8 mouse cellular contexts compared by ENCODE assay signal in genomic region chr12:52006633-52006994, GRCm38 (mm10). TPM values are rescaled to one million over a fixed set of nuclear protein-coding genes. Genes with fewer than 3 reads are reported as not detected.
A peak's percentile ranks its signal among the peaks of the same experiment; 100 is the strongest.
DNase-seq lines count a peak whose midpoint lies in the region; ATAC-seq and TF ChIP-seq lines count a peak whose summit lies in the region.

No protein-coding gene starts in this region.

- DNase-seq in gastrocnemius, adult 2 months = no peak
- DNase-seq in gastrocnemius, postnatal 25 days = no peak
- no peak for DNase-seq in CH12.LX (ENCODE audit: extremely low read depth)
- DNase-seq in spleen, postnatal 10 days (ENCODE audit: low spot score in 2 of 2) = no peak
- DNase-seq in thymus, postnatal 14 days = no peak
- no peak for DNase-seq in spleen, adult 18-20 months

- peak overlapping the region; percentile 39; the same call in 1 of the 2 replicates for H3K9ac ChIP-seq in CH12.LX (ENCODE audit: insufficient read depth, low read depth)
- 0 out of 2 replicates have a peak overlapping the region, but pooled peaks have one; percentile 72 for H3K9ac ChIP-seq in forebrain, embryonic 15.5 days (replicated peaks)
- H3K9ac ChIP-seq in liver, embryonic 16.5 days (ENCODE audit: low read depth, low read length) = peak overlapping the region; percentile 75

- dilution Hi-C loops in CH12.LX (cut with MboI; ENCODE audit: extremely low pct_ligation_motif_present, extremely low pct_unique_long_range_greater_than_20kb, low sequenced_read_pairs) = no loop called here

- H3K4me3 ChIP-seq in gastrocnemius, adult 2 months = peak overlapping the region; percentile 85
- peak overlapping the region; percentile 45 to 97 (median 82) for H3K4me3 ChIP-seq in CH12.LX (replicated peaks in 1 of 3; ENCODE audit: low read depth in 2 of 3, low read length in 2 of 3, poor library complexity in 1 of 3)
- H3K4me3 ChIP-seq in forebrain, embryonic 15.5 days = peak overlapping the region; percentile 71
- H3K4me3 ChIP-seq in liver, embryonic 16.5 days (ENCODE audit: low read depth, low read length) = peak overlapping the region; percentile 80

- intact Hi-C loops in gastrocnemius, adult 2 months (cut with DNase I) = loop anchor here (5.0 to 10.0 kb wide), 2 partner anchors 62 to 886 kb away; no protein-coding TSS in a partner anchor

- no peaks in the 10 kb centered on the region for H3K9me3 ChIP-seq in CH12.LX (replicated peaks; ENCODE audit: low read length)
- H3K9me3 ChIP-seq in forebrain, embryonic 15.5 days = no peaks in the 10 kb centered on the region
- H3K9me3 ChIP-seq in liver, embryonic 16.5 days (replicated peaks; ENCODE audit: control insufficient read depth, low read length) = no peaks in the 10 kb centered on the region

- H3K79me2 ChIP-seq in CH12.LX (replicated peaks; ENCODE audit: control insufficient read depth, extremely low read depth, insufficient read depth, poor library complexity, severe bottlenecking) = peaks cover 4% of the 10 kb centered on the region; the same call in 1 of the 2 replicates

- in situ Hi-C loops in CH12.LX (cut with MboI; ENCODE audit: low pct_ligation_motif_present, low pct_unique_long_range_greater_than_20kb, low sequenced_read_pairs) = loop anchor here (25.0 kb wide), 1 partner anchor 831 kb away; no protein-coding TSS in a partner anchor

- H3K4me2 ChIP-seq in CH12.LX (ENCODE audit: insufficient read depth, low read depth, poor library complexity, severe bottlenecking) = peak overlapping the region; percentile 78
- peak overlapping the region; percentile 65 for H3K4me2 ChIP-seq in forebrain, embryonic 15.5 days (replicated peaks)
- H3K4me2 ChIP-seq in liver, embryonic 16.5 days (ENCODE audit: low read depth, low read length) = peak overlapping the region; percentile 68

- H3K27me3 ChIP-seq in CH12.LX (replicated peaks) = no peaks in the 10 kb centered on the region
- H3K27me3 ChIP-seq in forebrain, embryonic 15.5 days = no peaks in the 10 kb centered on the region
- H3K27me3 ChIP-seq in liver, embryonic 16.5 days (ENCODE audit: control insufficient read depth, insufficient read depth, low read depth, low read length) = no peaks in the 10 kb centered on the region

- H3K36me3 ChIP-seq in CH12.LX (replicated peaks in 1 of 2; ENCODE audit: control insufficient read depth in 1 of 2, insufficient read depth in 1 of 2, low read length in 1 of 2) = peaks cover 8 to 12% of the 10 kb centered on the region in 2 experiments
- H3K36me3 ChIP-seq in forebrain, embryonic 15.5 days = no peaks in the 10 kb centered on the region
- H3K36me3 ChIP-seq in liver, embryonic 16.5 days (ENCODE audit: control insufficient read depth, insufficient read depth) = no peaks in the 10 kb centered on the region

- no peak for TF ChIP-seq EP300 in CH12.LX (IDR thresholded peaks at IDR 0.05; ENCODE audit: low read length)

- ATAC-seq in forebrain, embryonic 15.5 days (replicated peaks) = peak; percentile 47
- ATAC-seq in liver, embryonic 16.5 days (ENCODE audit: low read depth) = peak; percentile 35

- WGBS in forebrain, embryonic 15.5 days = 41% methylated on average over 5 of the region's 5 CpGs
- WGBS in liver, embryonic 16.5 days (ENCODE audit: insufficient replicate concordance) = 36% methylated on average over 5 of the region's 5 CpGs

- TF ChIP-seq CTCF in gastrocnemius, adult 2 months (IDR thresholded peaks at IDR 0.05) = no peak
- TF ChIP-seq CTCF in CH12.LX (conservative IDR thresholded peaks at IDR 0.05 in 1 of 2, IDR thresholded peaks at IDR 0.05 in 1 of 2; ENCODE audit: low read depth in 2 of 2, low read length in 2 of 2) = no peak

- TF ChIP-seq RAD21 in CH12.LX (IDR thresholded peaks at IDR 0.05; ENCODE audit: low read depth, low read length) = no peak

- peaks cover 9 to 31% of the 10 kb centered on the region in 2 experiments for H3K4me1 ChIP-seq in CH12.LX (ENCODE audit: control insufficient read depth in 1 of 2, insufficient read depth in 2 of 2)
- H3K4me1 ChIP-seq in forebrain, embryonic 15.5 days = peaks cover 13% of the 10 kb centered on the region; the same call in 1 of the 2 replicates
- peaks cover 2% of the 10 kb centered on the region for H3K4me1 ChIP-seq in liver, embryonic 16.5 days (ENCODE audit: control insufficient read depth, low read depth, low read length)

- peak overlapping the region; percentile 92 for H3K27ac ChIP-seq in gastrocnemius, adult 2 months
- H3K27ac ChIP-seq in CH12.LX (ENCODE audit: insufficient read depth, low read depth) = no peak overlapping the region
- no peak overlapping the region for H3K27ac ChIP-seq in forebrain, embryonic 15.5 days (replicated peaks)
- H3K27ac ChIP-seq in liver, embryonic 16.5 days (ENCODE audit: low read length) = no peak overlapping the region; the same call in 1 of the 2 replicates

- TF ChIP-seq POLR2A in CH12.LX (IDR thresholded peaks at IDR 0.05; ENCODE audit: low read depth, low read length) = no peak; the same call in 1 of the 2 replicates

TF ChIP-seq in CH12.LX, 34 proteins besides CTCF, POLR2A, EP300 and RAD21:
- no peak for TF ChIP-seq NRF1 (IDR thresholded peaks at IDR 0.05; ENCODE audit: low read depth, low read length)
- TF ChIP-seq CHD1 (IDR thresholded peaks at IDR 0.05; ENCODE audit: low read depth, low read length) = no peak
- no peak for TF ChIP-seq JUN (IDR thresholded peaks at IDR 0.05; ENCODE audit: insufficient read depth, low read depth, low read length)
- TF ChIP-seq MAZ (IDR thresholded peaks at IDR 0.05; ENCODE audit: low read depth, low read length) = no peak
- TF ChIP-seq MXI1 (IDR thresholded peaks at IDR 0.05; ENCODE audit: low read depth, low read length) = no peak
- no peak for TF ChIP-seq MEF2A (IDR thresholded peaks at IDR 0.05; ENCODE audit: borderline replicate concordance, low read depth, low read length)
- no peak for TF ChIP-seq BHLHE40 (IDR thresholded peaks at IDR 0.05; ENCODE audit: low read depth, low read length)
- no peak for TF ChIP-seq TCF12 (IDR thresholded peaks at IDR 0.05; ENCODE audit: low read depth, low read length)
- TF ChIP-seq SIN3A (IDR thresholded peaks at IDR 0.05; ENCODE audit: low read length) = no peak
- TF ChIP-seq PAX5 (IDR thresholded peaks at IDR 0.05; ENCODE audit: low read length) = no peak
- no peak for TF ChIP-seq E2F4 (IDR thresholded peaks at IDR 0.05; ENCODE audit: insufficient replicate concordance, low read depth, low read length)
- TF ChIP-seq GABPA (IDR thresholded peaks at IDR 0.05; ENCODE audit: insufficient replicate concordance, low read depth, low read length) = no peak
- no peak for TF ChIP-seq MYC (IDR thresholded peaks at IDR 0.05; ENCODE audit: low read depth, low read length)
- no peak for TF ChIP-seq ZMIZ1 (IDR thresholded peaks at IDR 0.05; ENCODE audit: low read depth, low read length)
- TF ChIP-seq RCOR1 (conservative IDR thresholded peaks at IDR 0.05; ENCODE audit: low read depth, low read length) = no peak
- no peak; the same call in 1 of the 2 replicates for TF ChIP-seq NELFE (IDR thresholded peaks at IDR 0.05; ENCODE audit: low read depth, low read length)
- no peak for TF ChIP-seq HCFC1 (IDR thresholded peaks at IDR 0.05; ENCODE audit: low read depth, low read length)
- no peak for TF ChIP-seq JUND (conservative IDR thresholded peaks at IDR 0.05; ENCODE audit: low read depth, low read length)
- TF ChIP-seq POLR2AphosphoS2 (IDR thresholded peaks at IDR 0.05; ENCODE audit: low read depth, low read length) = no peak

RNA-seq across cellular contexts. Expression of gene Dtd2, which starts 0.3 kb away (rescaled TPM):
- total RNA-seq in gastrocnemius, adult 2 months (2021) = 1 to 10 TPM; 4.2 to 4.9 TPM
- 1 to 10 TPM; 3.9 to 4.0 TPM for total RNA-seq in gastrocnemius, postnatal 25 days (2021)
- total RNA-seq in CH12.LX (2012; rRNA removed) (23.8 and 24.5 TPM in 2 replicates), CH12.LX (2014; rRNA removed) (34.6 and 39.6 TPM in 2 replicates)
- polyA plus RNA-seq in CH12.LX (2012; ENCODE audit: insufficient read length, low read depth) = 31.5 and 39.3 TPM in 2 replicates
- polyA plus RNA-seq in forebrain, embryonic 15.5 days (2015; fragmentation: Nextera tagmentation; extraction: Ambion mirVana) = 14.9 and 16.4 TPM in 2 replicates
- 10.4 and 12.8 TPM in 2 replicates for polyA plus RNA-seq in liver, embryonic 16.5 days (2015; fragmentation: Nextera tagmentation; extraction: Ambion mirVana)

RNA-seq across cellular contexts. Expression of gene Gpr33, which starts 21.2 kb away (rescaled TPM):
- total RNA-seq in gastrocnemius, adult 2 months (2021) = not detected
- not detected for total RNA-seq in gastrocnemius, postnatal 25 days (2021)
- not detected in 2 replicates for total RNA-seq in CH12.LX (2012; rRNA removed)
- not detected in 2 replicates for total RNA-seq in CH12.LX (2014; rRNA removed)
- polyA plus RNA-seq in CH12.LX (2012; ENCODE audit: insufficient read length, low read depth) = not detected in 2 replicates
- polyA plus RNA-seq in forebrain, embryonic 15.5 days (2015; fragmentation: Nextera tagmentation; extraction: Ambion mirVana) = not detected in 2 replicates
- not detected in 2 replicates for polyA plus RNA-seq in liver, embryonic 16.5 days (2015; fragmentation: Nextera tagmentation; extraction: Ambion mirVana)

RNA-seq across cellular contexts. Expression of gene Heatr5a, which starts 35.5 kb away (rescaled TPM):
- total RNA-seq in gastrocnemius, adult 2 months (2021) = 10 to 100 TPM; 16.7 to 29.0 TPM
- 10 to 100 TPM; 14.8 to 19.5 TPM for total RNA-seq in gastrocnemius, postnatal 25 days (2021)
- 6.4 and 7.4 TPM in 2 replicates for total RNA-seq in CH12.LX (2012; rRNA removed)
- 4.8 and 5.4 TPM in 2 replicates for total RNA-seq in CH12.LX (2014; rRNA removed)
- 5.8 and 7.3 TPM in 2 replicates for polyA plus RNA-seq in CH12.LX (2012; ENCODE audit: insufficient read length, low read depth)
- 5.4 and 5.9 TPM in 2 replicates for polyA plus RNA-seq in forebrain, embryonic 15.5 days (2015; fragmentation: Nextera tagmentation; extraction: Ambion mirVana)
- 5.0 and 5.2 TPM in 2 replicates for polyA plus RNA-seq in liver, embryonic 16.5 days (2015; fragmentation: Nextera tagmentation; extraction: Ambion mirVana)

Comparison
In these comparisons a context has a peak if more than half of its experiments do, and no peak if none do; other contexts are left out.
1. RNA of gene Dtd2, which starts 0.3 kb away (total RNA-seq): 23.8 to 39.6 TPM in CH12.LX; 4.2 to 4.9 TPM in gastrocnemius, adult 2 months and 3.9 to 4.0 TPM in gastrocnemius, postnatal 25 days; every median in the first group is over 4 times any median in the second.
2. Peak in every context shown above with its lines, with median percentiles within 50 percentile points of each other: H3K4me3 ChIP-seq, H3K4me2 ChIP-seq and H3K9ac ChIP-seq.